Mouse (Mus musculus): Measurements from ENCODE around the gene Ptges. TPM values are rescaled to one million over a fixed set of nuclear protein-coding genes. Genes with fewer than 3 reads are reported as not detected.

The Ptges gene
- polyA plus RNA-seq, 1 experiment from 2014 or later = 15.8 TPM

DNA sequence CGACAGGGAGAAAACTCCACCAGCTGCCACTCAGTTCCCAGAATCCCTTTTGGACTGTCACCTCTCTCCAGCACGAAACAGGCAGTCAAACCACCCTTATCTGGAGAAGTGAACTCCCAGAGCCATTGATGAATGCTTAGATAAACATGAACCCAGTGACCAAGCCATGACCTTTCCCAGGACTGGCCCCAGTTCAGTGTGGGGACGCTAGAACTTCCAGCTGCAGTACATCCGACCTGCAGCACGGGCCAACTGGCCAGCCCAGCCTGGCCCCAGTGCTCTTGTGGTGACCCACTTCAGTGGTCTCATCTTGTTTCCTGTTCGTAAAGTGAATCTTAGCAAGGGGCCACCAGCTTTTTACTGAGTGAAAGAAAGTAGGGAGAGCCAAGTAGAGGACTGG is 36.3 kb downstream of the Ptges start:
- no peaks in the 10 kb centered on the region for H3K27me3 ChIP-seq
- peaks cover 23% of the 10 kb centered on the region for H3K4me1 ChIP-seq
- H3K36me3 ChIP-seq = 0 out of 2 replicates have a peak, but pooled peaks cover 3% of the 10 kb centered on the region
- no peak overlapping the region for H3K4me2 ChIP-seq
- no peak overlapping the region for H3K9ac ChIP-seq
- H3K4me3 ChIP-seq = no peak overlapping the region
- ATAC-seq (ENCODE audit: insufficient number of reproducible peaks, insufficient read depth, low FRiP score, low TSS enrichment, low read depth) = no peak
- H3K9me3 ChIP-seq = no peaks in the 10 kb centered on the region
- H3K27ac ChIP-seq = no peak overlapping the region
- 26% methylated on average over 6 of the region's 6 CpGs for WGBS

DNA sequence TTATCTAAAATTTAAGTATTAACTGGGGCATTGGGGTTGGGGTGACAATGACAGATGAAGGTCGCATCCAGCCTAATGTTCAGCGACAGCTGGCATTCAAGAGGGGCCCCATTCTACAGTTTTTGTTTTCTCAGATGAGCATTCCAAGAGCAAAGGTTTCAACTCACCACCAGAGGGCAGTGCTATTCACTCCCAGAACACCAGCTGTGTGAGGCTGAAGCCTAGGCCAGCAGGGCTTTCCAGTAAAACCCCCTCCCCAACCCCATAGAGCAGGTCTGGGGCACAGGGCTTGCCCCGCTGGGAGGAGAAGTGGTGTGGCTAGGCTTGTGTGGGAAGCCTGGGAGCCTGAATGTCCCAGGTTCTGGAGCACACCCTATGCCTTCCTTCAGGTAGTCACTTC is 38.7 kb downstream of the Ptges start:
- H3K27ac ChIP-seq = peak overlapping the region; percentile 57; the same call in 1 of the 2 replicates
- H3K36me3 ChIP-seq = 0 out of 2 replicates have a peak, but pooled peaks cover 3% of the 10 kb centered on the region
- no peak overlapping the region for H3K4me2 ChIP-seq
- no peak overlapping the region for H3K9ac ChIP-seq
- WGBS = 1% methylated on average over 3 of the region's 3 CpGs
- no peak overlapping the region for H3K4me3 ChIP-seq
- no peaks in the 10 kb centered on the region for H3K27me3 ChIP-seq
- H3K9me3 ChIP-seq = no peaks in the 10 kb centered on the region
- ATAC-seq (ENCODE audit: insufficient number of reproducible peaks, insufficient read depth, low FRiP score, low TSS enrichment, low read depth) = no peak
- H3K4me1 ChIP-seq = peaks cover 12% of the 10 kb centered on the region

DNA sequence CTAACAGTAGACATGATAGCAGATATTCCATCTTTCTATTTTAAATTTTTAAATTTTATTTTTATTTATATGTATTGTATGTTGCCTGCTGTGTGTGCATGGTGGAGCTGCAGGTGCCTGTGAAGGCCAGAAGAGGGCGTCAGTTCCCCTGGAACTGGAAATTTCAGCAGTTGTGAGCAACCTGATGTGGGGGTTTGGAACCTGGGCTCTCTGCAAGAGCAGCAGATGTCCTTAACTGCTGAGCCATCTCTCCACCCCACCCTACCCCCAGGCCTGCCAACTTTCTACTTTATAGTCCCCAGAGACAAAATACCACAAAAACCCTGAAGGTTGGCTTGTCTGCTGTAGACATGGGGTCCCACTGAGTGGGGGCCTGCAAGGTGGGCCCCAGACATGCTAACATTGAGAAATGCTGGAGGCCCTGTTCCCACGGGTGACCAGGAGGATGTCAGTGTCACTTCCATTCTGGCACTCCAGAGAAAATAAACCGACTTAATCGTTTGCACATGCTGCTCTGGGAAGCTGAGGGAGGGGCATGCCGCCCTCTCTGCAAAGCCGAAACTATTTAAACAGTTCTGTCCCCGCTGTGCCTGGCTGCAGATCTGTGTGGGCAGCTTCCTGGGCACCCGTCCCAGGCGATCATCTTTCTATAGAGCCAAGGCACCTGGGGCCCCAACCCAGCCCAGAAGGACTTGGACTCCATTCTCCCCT is 44.1 kb downstream of the Ptges start:
- WGBS = 15% methylated on average over 9 of the region's 9 CpGs
- peak; percentile 70 for ATAC-seq (ENCODE audit: insufficient number of reproducible peaks, insufficient read depth, low FRiP score, low TSS enrichment, low read depth)
- H3K27me3 ChIP-seq = no peaks in the 10 kb centered on the region

DNA sequence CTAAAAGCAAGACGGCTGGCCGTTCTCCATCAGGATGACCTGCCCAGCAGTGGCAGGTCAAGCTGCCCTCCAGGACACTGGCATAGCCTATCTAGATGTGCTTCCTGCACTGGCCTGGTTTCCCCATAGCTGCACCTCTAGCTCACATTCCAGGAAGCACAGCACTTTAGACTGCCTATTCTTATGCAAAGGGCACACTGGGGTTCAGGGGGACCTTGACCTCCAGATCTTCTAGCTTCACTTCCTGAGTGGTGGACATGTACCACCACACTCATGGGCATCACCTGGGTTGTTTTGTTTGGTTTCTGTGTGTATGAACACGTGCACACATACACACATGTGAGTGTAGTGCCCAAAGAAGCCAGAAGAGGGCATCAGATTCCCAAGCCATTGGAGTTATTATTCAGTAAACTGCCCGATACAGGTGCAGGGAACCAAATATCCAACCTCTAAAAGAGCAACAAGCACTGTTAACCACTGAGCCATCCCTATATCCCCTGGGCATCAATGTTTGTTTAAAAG is 44.8 kb downstream of the Ptges start:
- no peaks in the 10 kb centered on the region for H3K27me3 ChIP-seq
- no peak overlapping the region for H3K9ac ChIP-seq
- no peak overlapping the region for H3K4me2 ChIP-seq
- no peak overlapping the region for H3K4me3 ChIP-seq
- peak overlapping the region; percentile 91 for H3K27ac ChIP-seq
- peaks cover 44% of the 10 kb centered on the region for H3K36me3 ChIP-seq
- no peak for ATAC-seq (ENCODE audit: insufficient number of reproducible peaks, insufficient read depth, low FRiP score, low TSS enrichment, low read depth)
- H3K9me3 ChIP-seq = no peaks in the 10 kb centered on the region
- WGBS = 95% methylated on average over 4 of the region's 4 CpGs
- H3K4me1 ChIP-seq = peaks cover 19% of the 10 kb centered on the region

More for the DNA sequence above, 44.1 kb downstream of the Ptges start:
- H3K9me3 ChIP-seq = no peaks in the 10 kb centered on the region
- peak overlapping the region; percentile 91 for H3K27ac ChIP-seq
- H3K9ac ChIP-seq = peak overlapping the region; percentile 33; the same call in 1 of the 2 replicates
- peaks cover 19% of the 10 kb centered on the region for H3K4me1 ChIP-seq
- H3K36me3 ChIP-seq = peaks cover 37% of the 10 kb centered on the region
- no peak overlapping the region; the same call in 1 of the 2 replicates for H3K4me3 ChIP-seq
- H3K4me2 ChIP-seq = peak overlapping the region; percentile 36

DNA sequence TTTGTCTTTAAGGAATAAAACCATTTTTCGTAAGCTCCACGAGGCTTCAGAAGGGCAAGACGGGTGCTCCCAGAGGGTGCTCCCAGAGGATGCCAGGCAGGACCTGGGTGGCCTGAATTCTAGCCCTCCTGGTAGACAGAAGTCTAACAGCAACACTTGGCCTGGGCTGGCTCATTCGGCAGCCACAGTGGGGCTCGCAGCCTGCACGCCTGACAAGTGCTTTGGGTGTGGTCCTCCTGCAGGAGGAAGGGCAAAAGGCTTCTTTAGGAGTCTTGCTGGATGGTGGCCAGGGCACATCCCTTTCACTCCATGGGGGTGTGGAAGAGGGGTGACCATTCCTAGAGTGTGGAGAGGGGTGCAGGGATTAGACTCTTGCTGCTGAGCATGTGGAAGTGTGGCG is 48.4 kb downstream of the Ptges start:
- Histone ChIP-seq H3K9me3 (no peaks in the 10 kb centered on the region), H3K9ac (0 out of 2 replicates have a peak overlapping the region, but pooled peaks have one; percentile 37), H3K27ac (no peak overlapping the region), H3K4me1 (peaks cover 20% of the 10 kb centered on the region), H3K36me3 (peaks cover 64% of the 10 kb centered on the region), H3K4me3 (no peak overlapping the region), H3K27me3 (no peaks in the 10 kb centered on the region), H3K4me2 (no peak overlapping the region)
- ATAC-seq (ENCODE audit: insufficient number of reproducible peaks, insufficient read depth, low FRiP score, low TSS enrichment, low read depth) = no peak
- 89% methylated on average over 7 of the region's 7 CpGs for WGBS

DNA sequence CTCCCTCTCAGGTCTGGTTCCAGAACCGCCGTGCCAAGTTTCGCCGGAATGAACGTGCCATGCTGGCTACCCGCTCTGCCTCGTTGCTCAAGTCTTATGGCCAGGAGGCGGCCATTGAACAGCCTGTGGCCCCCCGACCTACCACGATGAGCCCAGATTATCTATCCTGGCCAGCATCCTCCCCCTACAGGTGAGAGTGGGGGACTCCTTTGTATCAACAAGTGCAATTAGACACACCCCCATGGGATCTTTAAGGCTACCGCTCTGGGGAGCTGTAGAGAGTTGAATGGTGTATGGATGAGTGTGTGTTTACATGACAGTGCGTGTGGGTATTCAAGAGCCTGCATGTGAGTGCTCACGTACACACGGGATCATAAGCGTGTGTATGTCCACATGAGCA is 50.2 kb downstream of the Ptges start:
- Histone ChIP-seq H3K4me3 (no peak overlapping the region), H3K9me3 (no peaks in the 10 kb centered on the region), H3K36me3 (peaks cover 56% of the 10 kb centered on the region), H3K27me3 (no peaks in the 10 kb centered on the region), H3K27ac (no peak overlapping the region), H3K4me1 (peaks cover 22% of the 10 kb centered on the region), H3K9ac (no peak overlapping the region), H3K4me2 (no peak overlapping the region)
- WGBS = 93% methylated on average over 15 of the region's 15 CpGs
- ATAC-seq (ENCODE audit: insufficient number of reproducible peaks, insufficient read depth, low FRiP score, low TSS enrichment, low read depth) = no peak

DNA sequence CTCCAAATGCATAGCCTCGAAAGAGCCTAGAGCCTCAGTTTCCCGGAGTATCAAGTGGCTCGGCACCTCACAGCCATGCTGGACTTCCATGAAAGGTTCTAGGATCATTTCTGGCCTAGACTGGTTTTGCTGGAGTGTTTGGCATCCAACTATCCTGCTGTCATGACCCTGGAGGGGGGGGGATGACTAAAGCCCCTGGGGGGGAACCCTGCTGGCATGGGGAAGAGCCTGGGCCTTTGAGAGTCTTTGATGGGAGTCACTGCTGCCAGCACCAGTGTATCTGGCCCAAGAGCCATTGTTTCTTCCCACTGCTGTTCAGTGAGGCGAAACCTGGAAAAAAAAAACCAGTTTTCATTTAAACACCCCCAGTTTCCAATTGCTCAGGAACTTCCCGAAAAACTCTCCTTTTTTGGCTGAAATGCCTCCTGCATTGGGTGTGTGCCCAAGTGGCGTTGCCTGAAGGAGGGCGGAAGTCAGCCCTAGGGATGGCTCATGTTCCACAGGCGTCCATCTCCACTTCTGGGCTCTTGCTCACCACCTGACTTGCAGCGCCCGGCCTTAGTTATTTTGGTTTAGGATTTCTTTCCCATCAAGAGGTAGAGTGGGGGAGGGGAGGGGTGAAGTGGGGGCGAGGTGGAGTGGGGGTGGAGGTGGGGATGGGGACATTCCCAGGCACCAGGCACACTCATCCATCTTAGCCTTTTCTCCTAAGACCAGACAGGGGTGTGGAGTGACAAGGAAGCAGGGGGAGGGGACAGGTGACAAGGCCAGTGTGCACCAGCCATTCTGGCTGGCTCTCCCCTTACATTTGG is 53.8 kb downstream of the Ptges start:
- peak overlapping the region; percentile 26 for H3K4me2 ChIP-seq
- ATAC-seq (ENCODE audit: insufficient number of reproducible peaks, insufficient read depth, low FRiP score, low TSS enrichment, low read depth) = peak; percentile 2; the same call in 1 of the 2 replicates
- no peaks in the 10 kb centered on the region for H3K9me3 ChIP-seq
- H3K4me3 ChIP-seq = no peak overlapping the region
- peaks cover 29% of the 10 kb centered on the region for H3K36me3 ChIP-seq
- H3K27me3 ChIP-seq = no peaks in the 10 kb centered on the region
- H3K9ac ChIP-seq = peak overlapping the region; percentile 44
- peak overlapping the region; percentile 94 for H3K27ac ChIP-seq
- H3K4me1 ChIP-seq = peaks cover 58% of the 10 kb centered on the region
- 29% methylated on average over 11 of the region's 11 CpGs for WGBS

DNA sequence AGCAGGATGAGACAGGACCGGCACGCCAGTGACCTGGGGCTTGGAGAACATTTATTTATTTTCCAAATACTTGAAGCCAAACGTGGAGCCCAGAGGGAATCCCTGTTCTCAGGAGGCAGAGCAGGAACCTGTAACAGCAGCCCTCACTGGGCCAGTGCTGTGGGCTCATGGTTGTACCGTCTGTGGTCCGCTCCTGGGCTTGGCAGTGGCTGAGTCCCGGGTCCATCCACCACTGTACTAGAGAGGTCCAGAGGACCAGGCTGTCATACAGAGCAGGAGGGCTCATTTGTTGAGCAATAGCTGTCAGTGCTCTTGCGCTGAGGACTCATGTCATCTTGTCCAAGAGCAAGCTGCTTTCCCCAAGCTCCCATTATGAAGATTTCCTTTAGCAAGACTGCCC is 54.6 kb downstream of the Ptges start:
- peaks cover 21% of the 10 kb centered on the region for H3K36me3 ChIP-seq
- ATAC-seq (ENCODE audit: insufficient number of reproducible peaks, insufficient read depth, low FRiP score, low TSS enrichment, low read depth) = no peak
- no peak overlapping the region for H3K4me3 ChIP-seq
- H3K27me3 ChIP-seq = no peaks in the 10 kb centered on the region
- H3K9me3 ChIP-seq = no peaks in the 10 kb centered on the region
- no peak overlapping the region for H3K4me2 ChIP-seq
- peak overlapping the region; percentile 44 for H3K9ac ChIP-seq
- H3K4me1 ChIP-seq = peaks cover 65% of the 10 kb centered on the region
- 65% methylated on average over 7 of the region's 7 CpGs for WGBS
- H3K27ac ChIP-seq = peak overlapping the region; percentile 94

DNA sequence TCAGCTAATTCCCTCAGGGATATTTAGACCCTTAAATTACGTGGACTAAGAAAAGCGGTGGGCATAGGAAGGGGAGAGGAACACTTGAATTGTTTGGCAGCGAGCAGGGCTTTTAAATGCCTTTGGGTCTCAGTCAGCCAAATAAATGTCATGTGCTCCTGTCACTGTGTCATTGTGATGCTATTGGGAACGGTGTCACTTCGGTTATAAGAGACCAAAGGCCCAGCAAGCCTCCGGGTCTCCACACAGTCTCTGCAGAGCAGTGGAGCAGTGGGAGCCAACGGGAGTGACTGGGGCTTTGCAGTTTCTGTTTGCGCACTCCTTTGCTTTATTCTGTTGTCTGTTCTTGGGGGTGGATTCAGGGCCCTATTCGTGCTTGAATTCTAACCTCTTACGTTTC is 55.2 kb downstream of the Ptges start:
- no peak overlapping the region for H3K4me3 ChIP-seq
- peaks cover 15% of the 10 kb centered on the region for H3K36me3 ChIP-seq
- 36% methylated on average over 10 of the region's 10 CpGs for WGBS

DNA sequence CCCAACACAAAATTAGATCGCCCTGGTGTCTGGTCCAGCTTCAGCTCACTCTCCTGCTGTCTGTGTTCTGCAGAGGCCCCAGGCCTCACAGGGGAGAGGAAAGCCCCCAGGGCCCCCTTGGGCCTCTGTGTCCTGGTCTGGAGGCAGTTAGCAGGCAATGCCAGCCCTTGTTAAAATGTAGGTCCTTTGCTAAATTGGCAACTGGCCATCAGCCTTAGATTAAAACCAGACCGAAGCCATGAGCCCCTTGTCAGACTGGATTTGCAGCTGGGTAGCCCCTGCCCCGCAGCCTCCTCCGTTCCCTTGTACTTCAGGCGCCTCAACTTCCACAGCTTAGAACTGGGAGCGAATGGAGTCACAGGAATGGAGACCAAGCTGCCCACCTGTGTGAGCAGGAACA is 57.0 kb downstream of the Ptges start:
- Histone ChIP-seq H3K4me1 (peaks cover 76% of the 10 kb centered on the region), H3K4me3 (no peak overlapping the region)

More for the DNA sequence above, 55.2 kb downstream of the Ptges start:
- Histone ChIP-seq H3K9ac (no peak overlapping the region), H3K27ac (peak overlapping the region; percentile 94), H3K4me2 (no peak overlapping the region), H3K4me1 (peaks cover 71% of the 10 kb centered on the region), H3K9me3 (no peaks in the 10 kb centered on the region), H3K27me3 (no peaks in the 10 kb centered on the region)
- ATAC-seq (ENCODE audit: insufficient number of reproducible peaks, insufficient read depth, low FRiP score, low TSS enrichment, low read depth) = no peak

DNA sequence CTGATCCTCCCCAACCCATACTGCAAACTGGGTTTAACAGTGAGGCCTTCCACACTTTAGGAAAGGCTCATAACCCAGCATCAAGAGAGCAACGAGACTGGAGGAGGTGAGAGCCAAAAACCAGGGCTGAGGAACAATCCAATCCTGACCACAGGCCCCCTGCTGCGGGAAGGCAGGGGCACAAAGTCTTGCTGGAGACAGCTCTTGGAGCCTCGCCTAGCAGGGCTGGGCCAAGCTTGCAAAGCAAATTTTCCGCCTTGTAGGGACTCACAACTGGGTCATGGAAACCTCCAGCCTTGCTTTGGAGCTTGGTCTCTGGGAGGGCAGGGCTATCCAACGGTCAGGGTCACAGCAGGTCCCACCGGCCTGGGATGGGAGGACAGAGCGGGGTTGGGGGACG is 58.8 kb downstream of the Ptges start:
- H3K27me3 ChIP-seq = no peaks in the 10 kb centered on the region
- peak overlapping the region; percentile 27; the same call in 1 of the 2 replicates for H3K9ac ChIP-seq
- peaks cover 81% of the 10 kb centered on the region for H3K4me1 ChIP-seq
- no peaks in the 10 kb centered on the region for H3K9me3 ChIP-seq
- WGBS = 53% methylated on average over 8 of the region's 8 CpGs
- 0 out of 2 replicates have a peak, but pooled peaks cover 4% of the 10 kb centered on the region for H3K36me3 ChIP-seq
- H3K4me3 ChIP-seq = no peak overlapping the region
- ATAC-seq (ENCODE audit: insufficient number of reproducible peaks, insufficient read depth, low FRiP score, low TSS enrichment, low read depth) = no peak
- H3K27ac ChIP-seq = peak overlapping the region; percentile 94
- no peak overlapping the region for H3K4me2 ChIP-seq

More for the DNA sequence above, 57.0 kb downstream of the Ptges start:
- no peak for ATAC-seq (ENCODE audit: insufficient number of reproducible peaks, insufficient read depth, low FRiP score, low TSS enrichment, low read depth)
- Histone ChIP-seq H3K27ac (peak overlapping the region; percentile 94), H3K36me3 (0 out of 2 replicates have a peak, but pooled peaks cover 4% of the 10 kb centered on the region), H3K4me2 (peak overlapping the region; percentile 31; the same call in 1 of the 2 replicates), H3K9ac (peak overlapping the region; percentile 58), H3K9me3 (no peaks in the 10 kb centered on the region), H3K27me3 (no peaks in the 10 kb centered on the region)
- 10% methylated on average over 6 of the region's 6 CpGs for WGBS
